Comparison of ENCODE assay signal across 30 mouse cellular contexts in the genomic region with DNA sequence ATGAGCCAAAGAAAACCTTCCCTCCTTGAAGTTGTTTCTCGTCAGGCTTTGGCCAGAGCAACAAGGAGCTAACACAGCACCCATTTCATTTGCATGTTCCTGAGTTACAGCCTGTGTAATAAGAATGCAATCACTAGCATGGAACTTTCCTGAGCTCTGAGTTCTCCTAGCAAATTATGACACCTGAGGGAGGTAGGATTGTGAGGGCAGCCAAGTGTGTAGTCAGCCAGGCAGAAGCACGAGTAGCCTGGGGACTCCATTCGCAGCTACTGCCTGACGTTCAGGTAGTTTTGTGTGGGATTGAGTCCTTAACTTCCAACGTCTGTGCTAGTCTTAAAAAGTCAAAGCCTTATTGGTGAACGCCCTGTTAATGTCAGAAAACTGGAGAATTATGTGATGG.
DNase-seq lines count a peak whose midpoint lies in the region; ATAC-seq and TF ChIP-seq lines count a peak whose summit lies in the region.
"Had no signal": no experiment of that assay in that cellular context is flagged by ENCODE, and none has a peak within 500 bp of the region (broad histone marks: within the 10 kb centered on the region; RNA-seq: fewer than 3 reads in every experiment).

No protein-coding gene starts in this region.

- H3K9me3 ChIP-seq in forebrain, embryonic 14.5 days (replicated peaks; ENCODE audit: control insufficient read depth, low read length): no peaks in the 10 kb centered on the region
- H3K9me3 ChIP-seq: embryonic facial prominence, embryonic 10.5 days; embryonic facial prominence, embryonic 15.5 days; forebrain, embryonic 13.5 days; heart, embryonic 12.5 days; hindbrain, embryonic 13.5 days; limb, embryonic 15.5 days; liver, embryonic 13.5 days had no signal

- no peaks in the 10 kb centered on the region for H3K36me3 ChIP-seq in testis, adult 2 months (ENCODE audit: control insufficient read depth, insufficient read depth, low read length)
- H3K36me3 ChIP-seq in forebrain, embryonic 14.5 days (ENCODE audit: control insufficient read depth, insufficient read depth, low read length): no peaks in the 10 kb centered on the region
- H3K36me3 ChIP-seq: embryonic facial prominence, embryonic 10.5 days; embryonic facial prominence, embryonic 15.5 days; heart, embryonic 12.5 days; hindbrain, embryonic 13.5 days; limb, embryonic 15.5 days; liver, embryonic 13.5 days had no signal

- H3K4me2 ChIP-seq in forebrain, embryonic 14.5 days (ENCODE audit: low read length): no peak overlapping the region
- H3K4me2 ChIP-seq: embryonic facial prominence, embryonic 15.5 days; forebrain, embryonic 13.5 days; heart, embryonic 12.5 days; hindbrain, embryonic 13.5 days; limb, embryonic 15.5 days; liver, embryonic 13.5 days had no signal

- H3K27me3 ChIP-seq in testis, adult 2 months (ENCODE audit: control insufficient read depth, insufficient read depth, low read length): no peaks in the 10 kb centered on the region
- H3K27me3 ChIP-seq in forebrain, embryonic 14.5 days (replicated peaks; ENCODE audit: control insufficient read depth, insufficient read depth, low read length): no peaks in the 10 kb centered on the region
- H3K27me3 ChIP-seq: embryonic facial prominence, embryonic 15.5 days; forebrain, embryonic 13.5 days; heart, embryonic 12.5 days; hindbrain, embryonic 13.5 days; limb, embryonic 15.5 days; liver, embryonic 13.5 days had no signal

- no peak for TF ChIP-seq CTCF in testis, adult 2 months (IDR thresholded peaks at IDR 0.05; ENCODE audit: control insufficient read depth, insufficient read depth, insufficient replicate concordance, low read depth, low read length)

- peak overlapping the region; percentile 54 for H3K4me3 ChIP-seq in testis, adult 2 months (ENCODE audit: control insufficient read depth, low read depth, low read length)
- no peak overlapping the region for H3K4me3 ChIP-seq in forebrain, embryonic 14.5 days (ENCODE audit: low read depth, low read length)
- H3K4me3 ChIP-seq: embryonic facial prominence, embryonic 10.5 days; embryonic facial prominence, embryonic 15.5 days; forebrain, embryonic 13.5 days; heart, embryonic 12.5 days; hindbrain, embryonic 13.5 days; layer of hippocampus, adult 2 months; limb, embryonic 15.5 days; liver, embryonic 13.5 days had no signal

- no peak overlapping the region for H3K9ac ChIP-seq in forebrain, embryonic 14.5 days (ENCODE audit: low read length)
- H3K9ac ChIP-seq: embryonic facial prominence, embryonic 15.5 days; forebrain, embryonic 13.5 days; heart, embryonic 12.5 days; hindbrain, embryonic 13.5 days; limb, embryonic 15.5 days; liver, embryonic 13.5 days had no signal

- no peak for ATAC-seq in forebrain, embryonic 14.5 days
- ATAC-seq: forebrain, embryonic 13.5 days; intestine, postnatal 0 days had no signal

- peak; percentile 45; the same call in 1 of the 2 replicates for TF ChIP-seq POLR2A in testis, adult 2 months (IDR thresholded peaks at IDR 0.05; ENCODE audit: control insufficient read depth, low read depth, low read length)

- H3K4me1 ChIP-seq in testis, adult 2 months (ENCODE audit: control insufficient read depth, insufficient read depth, low read length): no peaks in the 10 kb centered on the region
- no peaks in the 10 kb centered on the region for H3K4me1 ChIP-seq in forebrain, embryonic 14.5 days (ENCODE audit: control insufficient read depth, insufficient read depth, low read length)
- H3K4me1 ChIP-seq: embryonic facial prominence, embryonic 10.5 days; embryonic facial prominence, embryonic 15.5 days; forebrain, embryonic 13.5 days; heart, embryonic 12.5 days; hindbrain, embryonic 13.5 days; limb, embryonic 15.5 days; liver, embryonic 13.5 days had no signal

- WGBS in forebrain, embryonic 14.5 days: 71% methylated on average over 6 of the region's 6 CpGs

- no peak overlapping the region for H3K27ac ChIP-seq in testis, adult 2 months (ENCODE audit: control insufficient read depth, insufficient read depth, low read depth, low read length)
- H3K27ac ChIP-seq in forebrain, embryonic 14.5 days (ENCODE audit: low read depth, low read length): no peak overlapping the region
- H3K27ac ChIP-seq: embryonic facial prominence, embryonic 10.5 days; embryonic facial prominence, embryonic 15.5 days; forebrain, embryonic 13.5 days; hindbrain, embryonic 13.5 days; layer of hippocampus, adult 2 months; limb, embryonic 15.5 days; liver, embryonic 13.5 days; macrophage; stomach, postnatal 0 days had no signal

- no peak for DNase-seq in testis, postnatal 10 days (ENCODE audit: low spot score)
- DNase-seq in kidney, adult 9 months: peak; percentile 41
- peak; percentile 41 for DNase-seq in kidney, postnatal 14 days
- DNase-seq in adrenal gland, adult (ENCODE audit: inconsistent age in 2 of 2, low spot score in 1 of 2): no peak
- DNase-seq in layer of hippocampus, adult 8-10 months (ENCODE audit: low spot score in 2 of 2): no peak
- DNase-seq in forebrain, embryonic 14.5 days (ENCODE audit: low spot score): no peak
- DNase-seq: adrenal gland, adult 2 months; cerebellum, adult 2 months; cerebellum, postnatal 14 days; gastrocnemius, postnatal 25 days; heart, adult 18-20 months; heart, postnatal 4 days; liver, embryonic 13.5 days; lung, adult 2 months; lung, postnatal 10 days; midbrain, embryonic 14.5 days; right cerebral cortex, adult 18-20 months; spleen, adult 18-20 months; thymus, postnatal 4 days had no signal

Comparison
In these comparisons a context has a peak if more than half of its experiments do, and no peak if none do; other contexts are left out.
1. DNase-seq: peak in kidney, adult 9 months (single experiment) and kidney, postnatal 14 days (single experiment); none in testis, postnatal 10 days (single experiment), adrenal gland, adult (0 of 2), layer of hippocampus, adult 8-10 months (0 of 2) and forebrain, embryonic 14.5 days (single experiment).